Mouse (Mus musculus) G1E (cell line): ENCODE results near the gene Samd14.

Source experiments
- GATA1 ChIP-seq: IDR thresholded peaks from 2 replicates; pipeline ENCODE4 v1.6.1; 2012; ENCODE audit warnings: borderline replicate concordance, low read length, inconsistent platforms, mixed read lengths
- GATA2 ChIP-seq: IDR thresholded peaks from 2 replicates; pipeline ENCODE4 v1.6.1; 2012; ENCODE audit warnings: low read depth, low read length, inconsistent platforms, borderline replicate concordance

DNA sequence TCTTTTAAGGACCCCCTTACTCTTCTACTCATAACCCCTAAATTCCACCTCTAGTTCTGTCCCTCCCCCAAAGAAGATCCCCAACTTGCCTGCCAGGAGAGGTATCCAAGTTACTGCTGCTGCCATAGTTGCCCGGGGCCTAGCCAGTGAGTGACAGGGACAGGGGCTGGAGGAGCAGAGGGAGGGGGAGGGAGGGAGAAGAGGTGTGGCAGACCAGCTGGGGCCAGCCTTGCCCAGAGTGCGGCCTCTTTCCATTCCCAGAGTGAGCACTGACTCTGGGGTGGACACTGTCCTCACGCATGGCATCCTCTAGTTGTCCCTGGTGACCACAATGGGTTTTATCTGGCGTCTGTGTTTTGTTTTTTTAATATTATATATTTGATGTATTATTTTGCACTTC lies 36.4 kb upstream of the Samd14 start:
- TF ChIP-seq GATA2 (no peak), GATA1 (no peak)
